Mouse (Mus musculus): ENCODE data around the gene Epha8. TPM values are rescaled to one million over a fixed set of nuclear protein-coding genes. Genes with fewer than 3 reads are reported as not detected.

Gene Epha8
- polyA plus RNA-seq, 1 experiment from 2014 or later = 1.1 TPM

- H3K4me1 ChIP-seq = peaks cover 22% of the 10 kb centered on the region
- H3K9me3 ChIP-seq = no peaks in the 10 kb centered on the region
- no peak for DNase-seq (ENCODE audit: low spot score)
- WGBS = 75% methylated on average over 20 of the region's 20 CpGs
- no peaks in the 10 kb centered on the region for H3K36me3 ChIP-seq (replicated peaks)
- peaks cover 21% of the 10 kb centered on the region for H3K27me3 ChIP-seq (replicated peaks; ENCODE audit: low read depth, poor library complexity, severe bottlenecking)
- no peak overlapping the region for H3K27ac ChIP-seq (replicated peaks)
- no peak overlapping the region for H3K4me3 ChIP-seq
Observed at GRCm38 (mm10) chr4:136916359-136917164, 40.1 kb downstream of the Epha8 start.

- no peaks in the 10 kb centered on the region for H3K9me3 ChIP-seq
- 17% methylated on average over 9 of the region's 9 CpGs for WGBS
- DNase-seq (ENCODE audit: low spot score) = no peak
- H3K4me3 ChIP-seq = no peak overlapping the region
- H3K36me3 ChIP-seq (replicated peaks) = no peaks in the 10 kb centered on the region
- no peak overlapping the region for H3K27ac ChIP-seq (replicated peaks)
- H3K4me1 ChIP-seq = peaks cover 31% of the 10 kb centered on the region
- peaks cover 48% of the 10 kb centered on the region for H3K27me3 ChIP-seq (replicated peaks; ENCODE audit: low read depth, poor library complexity, severe bottlenecking)
Observed at GRCm38 (mm10) chr4:136912841-136913240, 43.8 kb downstream of the Epha8 start.

GRCm38 (mm10) chr4:136911804-136912203, 44.8 kb downstream of the Epha8 start:
- Histone ChIP-seq H3K4me1 (peaks cover 25% of the 10 kb centered on the region), H3K27ac (replicated peaks) (no peak overlapping the region), H3K36me3 (replicated peaks) (no peaks in the 10 kb centered on the region), H3K4me3 (no peak overlapping the region), H3K9me3 (no peaks in the 10 kb centered on the region), H3K27me3 (replicated peaks; ENCODE audit: low read depth, poor library complexity, severe bottlenecking) (peaks cover 50% of the 10 kb centered on the region)
- WGBS = 49% methylated on average over 9 of the region's 9 CpGs
- DNase-seq (ENCODE audit: low spot score) = no peak

GRCm38 (mm10) chr4:136911211-136911646, 45.4 kb downstream of the Epha8 start:
- Histone ChIP-seq H3K36me3 (replicated peaks) (no peaks in the 10 kb centered on the region), H3K27ac (replicated peaks) (no peak overlapping the region), H3K4me1 (peaks cover 23% of the 10 kb centered on the region), H3K27me3 (replicated peaks; ENCODE audit: low read depth, poor library complexity, severe bottlenecking) (peaks cover 56% of the 10 kb centered on the region), H3K9me3 (no peaks in the 10 kb centered on the region), H3K4me3 (peak overlapping the region; percentile 19; the same call in 1 of the 2 replicates)
- WGBS = 4% methylated on average over 17 of the region's 17 CpGs
- DNase-seq (ENCODE audit: low spot score) = peak; percentile 41

- no peak for DNase-seq (ENCODE audit: low spot score)
- peaks cover 34% of the 10 kb centered on the region for H3K4me1 ChIP-seq
- H3K4me3 ChIP-seq = no peak overlapping the region
- H3K9me3 ChIP-seq = no peaks in the 10 kb centered on the region
- no peak overlapping the region for H3K27ac ChIP-seq (replicated peaks)
- peaks cover 80% of the 10 kb centered on the region for H3K27me3 ChIP-seq (replicated peaks; ENCODE audit: low read depth, poor library complexity, severe bottlenecking)
- no peaks in the 10 kb centered on the region for H3K36me3 ChIP-seq (replicated peaks)
Observed at GRCm38 (mm10) chr4:136907809-136908208, 48.8 kb downstream of the Epha8 start.

- Histone ChIP-seq H3K4me1 (peaks cover 26% of the 10 kb centered on the region), H3K9me3 (no peaks in the 10 kb centered on the region), H3K27ac (replicated peaks) (no peak overlapping the region), H3K27me3 (replicated peaks; ENCODE audit: low read depth, poor library complexity, severe bottlenecking) (peaks cover 80% of the 10 kb centered on the region), H3K4me3 (no peak overlapping the region), H3K36me3 (replicated peaks) (no peaks in the 10 kb centered on the region)
- WGBS = 13% methylated on average over 7 of the region's 7 CpGs
- DNase-seq (ENCODE audit: low spot score) = peak; percentile 73
Observed at GRCm38 (mm10) chr4:136907033-136907432, 49.6 kb downstream of the Epha8 start.

- no peak for DNase-seq (ENCODE audit: low spot score)
Observed at GRCm38 (mm10) chr4:136904767-136905539, 51.7 kb downstream of the Epha8 start.

GRCm38 (mm10) chr4:136899154-136899553, 57.5 kb downstream of the Epha8 start:
- DNase-seq (ENCODE audit: low spot score) = no peak
- 63% methylated on average over 7 of the region's 7 CpGs for WGBS

More at GRCm38 (mm10) chr4:136904767-136905539, 51.7 kb downstream of the Epha8 start:
- Histone ChIP-seq H3K4me1 (peaks cover 12% of the 10 kb centered on the region), H3K36me3 (replicated peaks) (no peaks in the 10 kb centered on the region), H3K27ac (replicated peaks) (no peak overlapping the region), H3K27me3 (replicated peaks; ENCODE audit: low read depth, poor library complexity, severe bottlenecking) (peaks cover 59% of the 10 kb centered on the region), H3K9me3 (no peaks in the 10 kb centered on the region), H3K4me3 (peak overlapping the region; percentile 36)
- 1% methylated on average over 23 of the region's 23 CpGs for WGBS

GRCm38 (mm10) chr4:136898637-136899036, 58.0 kb downstream of the Epha8 start, which contains the start of gene C1qa:
TSS of gene C1qa (minus strand) at chr4:136898803.
- Histone ChIP-seq H3K36me3 (replicated peaks) (no peaks in the 10 kb centered on the region), H3K27ac (replicated peaks) (no peak within 1 kb of the TSS), H3K4me3 (no peak within 1 kb of the TSS), H3K27me3 (replicated peaks; ENCODE audit: low read depth, poor library complexity, severe bottlenecking) (peaks cover 62% of the 10 kb centered on the region), H3K4me1 (peaks cover 17% of the 10 kb centered on the region), H3K9me3 (no peaks in the 10 kb centered on the region)
- 81% methylated on average over 9 of the region's 9 CpGs for WGBS
- no peak for DNase-seq (ENCODE audit: low spot score)

More at GRCm38 (mm10) chr4:136899154-136899553, 57.5 kb downstream of the Epha8 start:
- no peaks in the 10 kb centered on the region for H3K36me3 ChIP-seq (replicated peaks)
- H3K27me3 ChIP-seq (replicated peaks; ENCODE audit: low read depth, poor library complexity, severe bottlenecking) = peaks cover 62% of the 10 kb centered on the region
- H3K27ac ChIP-seq (replicated peaks) = no peak overlapping the region
- H3K9me3 ChIP-seq = no peaks in the 10 kb centered on the region
- no peak overlapping the region for H3K4me3 ChIP-seq
- H3K4me1 ChIP-seq = peaks cover 17% of the 10 kb centered on the region

- WGBS = 71% methylated on average over 9 of the region's 9 CpGs
- Histone ChIP-seq H3K4me1 (peaks cover 17% of the 10 kb centered on the region), H3K36me3 (replicated peaks) (no peaks in the 10 kb centered on the region), H3K9me3 (no peaks in the 10 kb centered on the region), H3K27ac (replicated peaks) (no peak overlapping the region), H3K4me3 (no peak overlapping the region), H3K27me3 (replicated peaks; ENCODE audit: low read depth, poor library complexity, severe bottlenecking) (peaks cover 63% of the 10 kb centered on the region)
- no peak for DNase-seq (ENCODE audit: low spot score)
Observed at GRCm38 (mm10) chr4:136898084-136898598, 58.5 kb downstream of the Epha8 start.

GRCm38 (mm10) chr4:136896461-136896860, 60.2 kb downstream of the Epha8 start:
- 38% methylated on average over 10 of the region's 10 CpGs for WGBS
- DNase-seq (ENCODE audit: low spot score) = no peak
- Histone ChIP-seq H3K4me3 (no peak overlapping the region), H3K4me1 (peaks cover 17% of the 10 kb centered on the region), H3K9me3 (no peaks in the 10 kb centered on the region), H3K36me3 (replicated peaks) (no peaks in the 10 kb centered on the region), H3K27ac (replicated peaks) (no peak overlapping the region), H3K27me3 (replicated peaks; ENCODE audit: low read depth, poor library complexity, severe bottlenecking) (peaks cover 68% of the 10 kb centered on the region)

- WGBS = 6% methylated on average over 15 of the region's 15 CpGs
- peak overlapping the region; percentile 31; the same call in 1 of the 2 replicates for H3K4me3 ChIP-seq
- no peaks in the 10 kb centered on the region for H3K9me3 ChIP-seq
- DNase-seq (ENCODE audit: low spot score) = no peak
- peaks cover 71% of the 10 kb centered on the region for H3K27me3 ChIP-seq (replicated peaks; ENCODE audit: low read depth, poor library complexity, severe bottlenecking)
- no peaks in the 10 kb centered on the region for H3K36me3 ChIP-seq (replicated peaks)
- H3K27ac ChIP-seq (replicated peaks) = no peak overlapping the region
- H3K4me1 ChIP-seq = peaks cover 17% of the 10 kb centered on the region
Observed at GRCm38 (mm10) chr4:136895861-136896260, 60.8 kb downstream of the Epha8 start.

Data from embryonic facial prominence, embryonic 10.5 days (tissue).